Mouse (Mus musculus): ENCODE data around the gene Srms. TPM values are rescaled to one million over a fixed set of nuclear protein-coding genes. Genes with fewer than 3 reads are reported as not detected.

Srms gene
- polyA plus RNA-seq, 1 experiment from 2014 or later, result 0.07 TPM

DNA sequence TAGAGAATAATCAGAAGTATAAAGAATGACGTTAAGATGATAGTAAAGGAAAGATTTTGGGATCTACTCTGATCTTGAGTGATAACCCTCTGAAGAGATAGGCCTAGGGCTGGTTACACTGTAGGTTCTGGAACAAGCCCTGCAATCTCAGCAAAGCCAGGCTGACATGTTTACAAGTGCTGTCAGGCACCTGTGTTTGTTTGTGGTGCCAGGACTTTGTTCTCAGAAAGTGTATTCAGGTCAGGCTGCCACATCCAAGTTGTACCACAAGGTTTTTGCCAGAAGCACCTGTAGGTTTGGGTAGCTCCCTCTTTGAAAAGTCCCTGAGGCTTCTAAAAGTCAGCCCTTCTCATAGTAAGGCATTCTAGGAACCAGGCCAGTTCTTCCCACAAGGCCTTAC, 23.7 kb downstream of the Srms start:
- H3K4me1 ChIP-seq, result peaks cover 23% of the 10 kb centered on the region
- WGBS (ENCODE audit: insufficient replicate concordance), result 69% methylated on average over 1 of the region's 1 CpGs
- H3K27me3 ChIP-seq (replicated peaks), result peaks cover under 1% of the 10 kb centered on the region; the same call in 1 of the 2 replicates
- H3K4me3 ChIP-seq, result no peak overlapping the region
- ATAC-seq, result no peak
- peaks cover 8% of the 10 kb centered on the region; the same call in 1 of the 2 replicates for H3K36me3 ChIP-seq
- no peaks in the 10 kb centered on the region for H3K9me3 ChIP-seq (replicated peaks)
- no peak overlapping the region for H3K27ac ChIP-seq
- no peak overlapping the region for H3K9ac ChIP-seq
- H3K4me2 ChIP-seq, result no peak overlapping the region

DNA sequence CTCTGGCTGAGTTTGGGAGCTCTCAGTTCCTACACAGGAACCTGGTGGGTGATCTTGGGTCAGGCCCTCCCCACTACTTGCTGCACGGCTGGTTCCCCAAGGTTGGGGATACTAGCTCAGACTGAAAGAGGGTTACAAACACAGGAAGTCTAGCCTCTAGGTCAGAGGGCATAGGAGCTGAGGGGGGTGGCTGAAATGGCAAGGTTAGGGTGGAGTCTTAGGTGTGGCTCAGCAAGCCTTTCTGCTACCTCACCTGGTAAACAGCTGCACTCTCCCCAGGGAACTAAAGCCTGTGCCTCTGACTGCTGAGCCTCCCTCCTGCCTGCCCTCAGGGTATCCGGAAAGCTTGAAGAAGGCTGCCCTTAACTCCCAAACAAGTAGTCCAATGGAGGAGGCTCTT, 24.3 kb downstream of the Srms start:
- no peak for ATAC-seq
- peaks cover 23% of the 10 kb centered on the region for H3K4me1 ChIP-seq
- no peaks in the 10 kb centered on the region for H3K27me3 ChIP-seq (replicated peaks)
- 65% methylated on average over 2 of the region's 2 CpGs for WGBS (ENCODE audit: insufficient replicate concordance)
- peak overlapping the region; percentile 82; the same call in 1 of the 2 replicates for H3K4me3 ChIP-seq
- H3K36me3 ChIP-seq, result peaks cover 8% of the 10 kb centered on the region; the same call in 1 of the 2 replicates
- peak overlapping the region; percentile 18; the same call in 1 of the 2 replicates for H3K9ac ChIP-seq
- peak overlapping the region; percentile 85 for H3K27ac ChIP-seq
- peak overlapping the region; percentile 98 for H3K4me2 ChIP-seq
- H3K9me3 ChIP-seq (replicated peaks), result no peaks in the 10 kb centered on the region

DNA sequence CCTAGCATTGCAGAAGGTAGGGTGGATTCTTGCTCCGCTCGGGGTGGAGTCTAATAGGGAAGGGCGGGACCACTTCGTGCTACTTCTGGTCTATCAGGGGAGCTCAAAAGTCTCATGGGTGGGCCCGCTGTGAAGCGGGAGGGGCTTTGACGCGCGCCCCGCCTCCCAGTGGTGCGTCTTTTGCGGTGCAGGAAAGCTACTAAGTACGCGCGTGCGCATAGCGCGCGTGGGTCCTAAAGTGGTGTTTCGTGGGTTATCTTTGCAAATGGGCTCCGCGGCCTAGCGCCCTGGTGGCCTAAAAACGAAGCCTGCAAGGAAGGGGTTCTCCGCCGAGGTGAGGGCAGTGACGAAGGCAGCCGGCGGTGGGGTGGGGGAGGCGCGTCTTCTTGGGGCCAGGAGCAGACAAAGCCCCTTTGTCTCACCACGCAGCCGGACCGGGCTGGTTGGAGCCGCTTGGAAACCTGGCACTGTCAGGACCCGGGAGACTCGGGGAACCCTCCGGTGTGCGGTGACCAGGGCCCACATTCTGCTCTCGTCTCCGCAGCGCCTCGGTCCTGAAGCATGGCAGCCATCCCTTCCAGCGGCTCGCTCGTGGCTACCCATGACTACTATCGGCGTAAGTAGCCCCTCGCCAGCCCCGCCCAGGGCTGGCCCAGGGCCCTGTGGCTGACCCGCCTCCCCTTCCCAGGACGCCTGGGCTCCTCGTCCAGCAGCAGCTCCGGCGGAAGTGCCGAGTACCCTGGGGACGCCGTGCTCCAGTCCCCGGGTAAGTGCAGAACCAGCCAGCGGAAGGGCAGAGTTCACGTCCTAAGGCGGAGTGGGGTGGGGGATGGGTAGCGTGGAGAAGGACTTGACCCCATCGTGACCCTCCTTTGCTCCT, 25.6 kb downstream of the Srms start, which contains the start of gene Ppdpf:
Gene Ppdpf, plus strand, starts transcription at position 127 of the 880 bp plus-strand sequence.
- no peaks in the 10 kb centered on the region for H3K27me3 ChIP-seq (replicated peaks)
- no peaks in the 10 kb centered on the region for H3K9me3 ChIP-seq (replicated peaks)
- H3K4me2 ChIP-seq, result peak within 1 kb of the TSS; percentile 98
- under 1% methylated on average over 64 of the region's 64 CpGs for WGBS (ENCODE audit: insufficient replicate concordance)
- H3K36me3 ChIP-seq, result peaks cover 8% of the 10 kb centered on the region; the same call in 1 of the 2 replicates
- peak; percentile 98 for ATAC-seq
- H3K4me3 ChIP-seq, result peak within 1 kb of the TSS; percentile 82
- peaks cover 23% of the 10 kb centered on the region for H3K4me1 ChIP-seq
- H3K9ac ChIP-seq, result peak within 1 kb of the TSS; percentile 82
- peak within 1 kb of the TSS; percentile 85 for H3K27ac ChIP-seq

GRCm38 (mm10) chr2:181186635-181187034, 26.4 kb downstream of the Srms start:
- peak overlapping the region; percentile 98 for H3K4me2 ChIP-seq
- no peaks in the 10 kb centered on the region for H3K9me3 ChIP-seq (replicated peaks)
- H3K36me3 ChIP-seq, result peaks cover 8% of the 10 kb centered on the region; the same call in 1 of the 2 replicates
- under 1% methylated on average over 14 of the region's 14 CpGs for WGBS (ENCODE audit: insufficient replicate concordance)
- peak; percentile 79 for ATAC-seq
- H3K9ac ChIP-seq, result peak overlapping the region; percentile 82; the same call in 1 of the 2 replicates
- H3K27me3 ChIP-seq (replicated peaks), result peaks cover 4% of the 10 kb centered on the region
- peaks cover 23% of the 10 kb centered on the region for H3K4me1 ChIP-seq
- H3K27ac ChIP-seq, result peak overlapping the region; percentile 85
- peak overlapping the region; percentile 82 for H3K4me3 ChIP-seq

DNA sequence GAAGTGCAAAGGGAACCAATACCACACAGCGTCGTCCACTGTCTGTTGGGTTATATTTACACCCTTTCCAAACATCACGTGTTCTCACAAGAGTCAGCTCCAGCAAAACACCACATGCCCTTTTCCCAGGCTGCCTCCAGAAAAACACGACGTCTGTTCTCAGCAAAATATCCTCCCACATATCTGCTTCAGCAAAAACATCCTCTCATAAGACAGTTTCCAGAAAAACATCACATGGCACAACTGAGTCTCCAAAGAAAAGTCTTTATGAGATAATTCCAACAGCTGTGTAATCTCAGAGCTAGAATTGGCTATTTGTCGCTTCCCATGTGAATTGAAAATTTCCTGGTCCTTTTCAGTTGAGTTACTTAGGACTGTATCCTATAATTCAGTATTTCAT, 32.1 kb downstream of the Srms start:
- WGBS (ENCODE audit: insufficient replicate concordance), result 64% methylated on average over 6 of the region's 6 CpGs
- Histone ChIP-seq H3K36me3 (no peaks in the 10 kb centered on the region), H3K9me3 (replicated peaks) (no peaks in the 10 kb centered on the region), H3K9ac (no peak overlapping the region), H3K4me3 (no peak overlapping the region), H3K27me3 (replicated peaks) (peaks cover 23% of the 10 kb centered on the region), H3K4me2 (no peak overlapping the region), H3K4me1 (no peaks in the 10 kb centered on the region), H3K27ac (no peak overlapping the region)
- ATAC-seq, result no peak

DNA sequence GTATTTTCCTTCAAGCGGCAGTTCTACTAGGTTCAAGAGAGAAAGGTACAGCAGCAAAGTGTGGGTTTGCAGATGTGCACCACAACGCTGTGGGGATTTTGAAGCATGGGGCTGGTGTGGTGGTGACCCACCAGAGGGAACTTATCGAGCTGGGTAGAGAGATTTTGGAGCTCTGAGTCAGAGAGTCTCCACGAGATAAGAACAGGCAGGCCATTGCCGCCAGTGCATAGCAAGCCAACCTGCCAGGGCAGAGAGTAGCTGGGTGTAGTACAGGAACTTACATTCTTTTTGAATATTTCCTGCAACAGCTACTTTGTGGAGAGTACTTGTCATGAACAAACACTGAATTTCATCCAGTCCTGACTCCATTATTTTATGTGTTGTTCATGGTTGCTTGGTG, 34.5 kb downstream of the Srms start:
- Histone ChIP-seq H3K9ac (no peak overlapping the region), H3K9me3 (replicated peaks) (no peaks in the 10 kb centered on the region), H3K27me3 (replicated peaks) (peaks cover 23% of the 10 kb centered on the region), H3K4me1 (no peaks in the 10 kb centered on the region), H3K27ac (no peak overlapping the region), H3K36me3 (no peaks in the 10 kb centered on the region), H3K4me2 (no peak overlapping the region), H3K4me3 (no peak overlapping the region)
- ATAC-seq, result no peak
- WGBS (ENCODE audit: insufficient replicate concordance), result 40% methylated on average over 5 of the region's 5 CpGs

GRCm38 (mm10) chr2:181178015-181178414, 35.0 kb downstream of the Srms start:
- no peak for ATAC-seq
- Histone ChIP-seq H3K4me1 (no peaks in the 10 kb centered on the region), H3K9ac (no peak overlapping the region), H3K27ac (no peak overlapping the region), H3K27me3 (replicated peaks) (peaks cover 23% of the 10 kb centered on the region), H3K9me3 (replicated peaks) (no peaks in the 10 kb centered on the region), H3K4me3 (no peak overlapping the region), H3K36me3 (no peaks in the 10 kb centered on the region), H3K4me2 (no peak overlapping the region)
- WGBS (ENCODE audit: insufficient replicate concordance), result 52% methylated on average over 3 of the region's 3 CpGs

DNA sequence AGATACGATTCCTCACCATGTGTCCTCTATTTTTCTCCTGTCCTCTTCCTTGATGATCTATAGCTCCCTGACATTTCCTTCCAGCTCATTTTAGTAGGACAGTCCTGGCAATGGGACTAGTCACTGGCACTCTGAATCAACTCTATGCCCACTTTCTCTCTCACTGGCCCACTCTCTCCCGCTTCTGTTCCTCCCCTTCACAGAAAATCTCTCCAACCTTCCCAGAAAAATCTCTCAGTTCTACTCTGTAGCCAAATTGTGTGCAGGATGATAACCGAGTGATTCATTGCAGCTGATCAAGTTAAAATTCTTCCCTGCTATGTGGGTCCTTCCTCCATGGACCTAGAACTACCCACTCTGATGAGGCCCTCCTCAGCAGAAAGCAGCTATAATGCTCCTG, 38.3 kb downstream of the Srms start:
- no peak overlapping the region for H3K4me3 ChIP-seq
- no peaks in the 10 kb centered on the region for H3K4me1 ChIP-seq
- 64% methylated on average over 3 of the region's 3 CpGs for WGBS (ENCODE audit: insufficient replicate concordance)
- H3K27me3 ChIP-seq (replicated peaks), result peaks cover 8% of the 10 kb centered on the region; the same call in 1 of the 2 replicates
- ATAC-seq, result no peak
- no peaks in the 10 kb centered on the region for H3K9me3 ChIP-seq (replicated peaks)
- H3K36me3 ChIP-seq, result no peaks in the 10 kb centered on the region
- H3K9ac ChIP-seq, result no peak overlapping the region
- no peak overlapping the region for H3K4me2 ChIP-seq
- H3K27ac ChIP-seq, result no peak overlapping the region

DNA sequence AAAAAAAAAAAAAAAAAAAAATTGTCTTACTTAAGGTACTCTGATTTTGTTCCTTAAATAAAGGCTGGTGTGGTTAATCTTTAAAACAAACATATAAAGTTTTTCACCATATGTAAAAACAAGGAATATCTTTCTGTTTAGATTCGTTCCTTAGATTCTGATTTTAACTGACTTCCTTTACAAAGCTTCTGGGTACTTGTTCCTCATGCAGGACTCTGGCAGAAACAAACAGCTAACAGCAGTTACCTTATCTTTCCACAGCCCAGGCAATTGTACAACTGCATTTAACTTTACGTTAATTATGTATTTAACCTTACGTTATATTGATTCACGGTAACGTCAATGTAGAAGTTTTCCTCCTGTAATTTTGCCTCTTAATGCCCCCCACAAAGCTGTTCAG, 46.5 kb downstream of the Srms start:
- H3K9me3 ChIP-seq (replicated peaks), result no peaks in the 10 kb centered on the region
- H3K27ac ChIP-seq, result no peak overlapping the region
- no peak for ATAC-seq
- no peaks in the 10 kb centered on the region for H3K36me3 ChIP-seq
- H3K4me3 ChIP-seq, result no peak overlapping the region
- no peak overlapping the region for H3K9ac ChIP-seq
- H3K27me3 ChIP-seq (replicated peaks), result peaks cover 14% of the 10 kb centered on the region
- no peak overlapping the region for H3K4me2 ChIP-seq
- H3K4me1 ChIP-seq, result no peaks in the 10 kb centered on the region
- WGBS (ENCODE audit: insufficient replicate concordance), result 73% methylated on average over 5 of the region's 5 CpGs

GRCm38 (mm10) chr2:181160821-181161220, 52.2 kb downstream of the Srms start:
- Histone ChIP-seq H3K9me3 (replicated peaks) (no peaks in the 10 kb centered on the region), H3K27me3 (replicated peaks) (peaks cover 44% of the 10 kb centered on the region), H3K4me2 (no peak overlapping the region), H3K27ac (no peak overlapping the region), H3K4me3 (no peak overlapping the region), H3K4me1 (no peaks in the 10 kb centered on the region), H3K9ac (no peak overlapping the region), H3K36me3 (no peaks in the 10 kb centered on the region)
- WGBS (ENCODE audit: insufficient replicate concordance), result 61% methylated on average over 4 of the region's 4 CpGs
- no peak for ATAC-seq

GRCm38 (mm10) chr2:181159771-181160170, 53.2 kb downstream of the Srms start:
- no peak overlapping the region for H3K9ac ChIP-seq
- H3K27ac ChIP-seq, result no peak overlapping the region
- H3K4me1 ChIP-seq, result no peaks in the 10 kb centered on the region
- H3K4me3 ChIP-seq, result no peak overlapping the region
- peaks cover 48% of the 10 kb centered on the region for H3K27me3 ChIP-seq (replicated peaks)
- WGBS (ENCODE audit: insufficient replicate concordance), result 10% methylated on average over 2 of the region's 2 CpGs
- no peaks in the 10 kb centered on the region for H3K9me3 ChIP-seq (replicated peaks)
- no peaks in the 10 kb centered on the region for H3K36me3 ChIP-seq
- ATAC-seq, result no peak
- H3K4me2 ChIP-seq, result no peak overlapping the region

DNA sequence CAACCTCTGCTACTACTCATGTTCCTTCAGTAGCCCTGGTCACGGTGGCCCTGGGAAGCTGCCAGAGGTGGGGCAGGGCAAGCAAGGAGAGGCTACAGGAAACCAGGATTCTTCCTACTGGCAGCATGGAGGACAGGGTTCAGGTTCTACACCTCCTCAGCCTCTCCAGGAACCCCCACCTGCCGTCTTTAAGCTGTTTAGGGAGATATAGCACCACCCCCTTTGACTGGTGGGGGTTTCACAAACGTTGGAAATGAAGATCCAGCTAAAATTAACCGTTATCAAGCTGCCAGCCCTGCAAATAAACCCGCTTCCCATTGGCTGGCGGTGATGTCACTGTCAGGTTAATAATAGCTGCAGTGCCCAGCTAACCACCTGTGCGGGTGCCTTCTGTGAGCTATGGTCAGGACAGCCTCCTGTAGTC, 53.9 kb downstream of the Srms start:
- H3K4me2 ChIP-seq, result no peak overlapping the region
- H3K4me1 ChIP-seq, result no peaks in the 10 kb centered on the region
- H3K4me3 ChIP-seq, result no peak overlapping the region
- no peaks in the 10 kb centered on the region for H3K9me3 ChIP-seq (replicated peaks)
- WGBS (ENCODE audit: insufficient replicate concordance), result 47% methylated on average over 7 of the region's 7 CpGs
- H3K36me3 ChIP-seq, result no peaks in the 10 kb centered on the region
- H3K27me3 ChIP-seq (replicated peaks), result peaks cover 54% of the 10 kb centered on the region
- H3K9ac ChIP-seq, result no peak overlapping the region
- ATAC-seq, result no peak
- H3K27ac ChIP-seq, result no peak overlapping the region
